Mouse (Mus musculus): Measurements from ENCODE around the gene Amt. TPM values are rescaled to one million over a fixed set of nuclear protein-coding genes. Genes with fewer than 3 reads are reported as not detected.

Gene Amt
- polyA plus RNA-seq, 1 experiment from 2014 or later, result 13.3 TPM

GRCm38 (mm10) chr9:108340258-108341138 is 43.8 kb downstream of the Amt start:
- 12% methylated on average over 10 of the region's 10 CpGs for WGBS (ENCODE audit: insufficient replicate concordance)
- peaks cover 64% of the 10 kb centered on the region for H3K4me1 ChIP-seq (replicated peaks)

GRCm38 (mm10) chr9:108341139-108341475 is 44.5 kb downstream of the Amt start:
- Histone ChIP-seq H3K9me3 (replicated peaks) (no peaks in the 10 kb centered on the region), H3K27ac (replicated peaks) (peak overlapping the region; percentile 99), H3K9ac (peak overlapping the region; percentile 67), H3K27me3 (no peaks in the 10 kb centered on the region), H3K4me3 (replicated peaks) (peak overlapping the region; percentile 88), H3K4me2 (peak overlapping the region; percentile 72), H3K36me3 (replicated peaks) (peaks cover 41% of the 10 kb centered on the region), H3K4me1 (replicated peaks) (peaks cover 70% of the 10 kb centered on the region)
- 38% methylated on average over 5 of the region's 5 CpGs for WGBS (ENCODE audit: insufficient replicate concordance)
- ATAC-seq (ENCODE audit: insufficient read depth), result no peak

More at GRCm38 (mm10) chr9:108340258-108341138, 43.8 kb downstream of the Amt start:
- peak overlapping the region; percentile 88 for H3K4me3 ChIP-seq (replicated peaks)
- peak overlapping the region; percentile 99 for H3K27ac ChIP-seq (replicated peaks)
- H3K9ac ChIP-seq, result peak overlapping the region; percentile 95
- H3K36me3 ChIP-seq (replicated peaks), result peaks cover 47% of the 10 kb centered on the region
- peak overlapping the region; percentile 72 for H3K4me2 ChIP-seq
- H3K27me3 ChIP-seq, result no peaks in the 10 kb centered on the region
- peak; percentile 60 for ATAC-seq (ENCODE audit: insufficient read depth)
- H3K9me3 ChIP-seq (replicated peaks), result no peaks in the 10 kb centered on the region

- Histone ChIP-seq H3K4me3 (replicated peaks) (peak overlapping the region; percentile 88), H3K4me2 (peak overlapping the region; percentile 72), H3K27me3 (no peaks in the 10 kb centered on the region), H3K36me3 (replicated peaks) (peaks cover 34% of the 10 kb centered on the region), H3K27ac (replicated peaks) (peak overlapping the region; percentile 99), H3K9me3 (replicated peaks) (no peaks in the 10 kb centered on the region), H3K9ac (peak overlapping the region; percentile 67), H3K4me1 (replicated peaks) (peaks cover 75% of the 10 kb centered on the region)
- no peak for ATAC-seq (ENCODE audit: insufficient read depth)
Observed at GRCm38 (mm10) chr9:108341801-108342200, 45.1 kb downstream of the Amt start.

- Histone ChIP-seq H3K27ac (replicated peaks) (peak overlapping the region; percentile 99), H3K4me3 (replicated peaks) (peak overlapping the region; percentile 88), H3K4me2 (peak overlapping the region; percentile 72), H3K9ac (peak overlapping the region; percentile 67), H3K36me3 (replicated peaks) (peaks cover 32% of the 10 kb centered on the region), H3K27me3 (no peaks in the 10 kb centered on the region), H3K4me1 (replicated peaks) (peaks cover 81% of the 10 kb centered on the region), H3K9me3 (replicated peaks) (no peaks in the 10 kb centered on the region)
- no peak for ATAC-seq (ENCODE audit: insufficient read depth)
- 5% methylated on average over 5 of the region's 5 CpGs for WGBS (ENCODE audit: insufficient replicate concordance)
Observed at GRCm38 (mm10) chr9:108342301-108342831, 45.7 kb downstream of the Amt start.

GRCm38 (mm10) chr9:108343331-108343730 is 46.7 kb downstream of the Amt start:
- H3K9me3 ChIP-seq (replicated peaks), result no peaks in the 10 kb centered on the region
- H3K27me3 ChIP-seq, result no peaks in the 10 kb centered on the region
- H3K4me2 ChIP-seq, result peak overlapping the region; percentile 72
- no peak for ATAC-seq (ENCODE audit: insufficient read depth)
- peak overlapping the region; percentile 41 for H3K9ac ChIP-seq
- peaks cover 23% of the 10 kb centered on the region for H3K36me3 ChIP-seq (replicated peaks)
- 28% methylated on average over 3 of the region's 3 CpGs for WGBS (ENCODE audit: insufficient replicate concordance)
- H3K4me3 ChIP-seq (replicated peaks), result no peak overlapping the region
- H3K27ac ChIP-seq (replicated peaks), result peak overlapping the region; percentile 99
- H3K4me1 ChIP-seq (replicated peaks), result peaks cover 72% of the 10 kb centered on the region

DNA sequence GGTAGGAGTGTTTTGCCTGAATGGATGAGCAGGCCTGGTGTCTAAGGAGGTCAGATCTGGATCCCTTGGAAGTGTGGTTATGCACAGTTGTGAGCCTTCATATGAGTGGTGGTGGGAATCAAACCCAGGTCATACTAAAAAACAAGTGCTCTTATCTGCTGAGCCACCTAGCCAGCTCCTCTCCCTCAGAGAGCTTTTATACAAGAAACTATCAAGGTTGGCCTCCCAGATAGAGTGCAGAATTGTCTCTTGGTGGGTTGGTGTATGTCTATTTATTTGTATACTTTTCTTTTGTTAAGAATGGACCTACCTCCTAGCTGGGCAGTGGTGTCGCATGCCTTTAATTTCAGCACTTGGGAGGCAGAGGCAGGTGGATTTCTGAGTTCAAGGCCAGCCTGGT is 47.2 kb downstream of the Amt start:
- H3K36me3 ChIP-seq (replicated peaks), result peaks cover 21% of the 10 kb centered on the region
- no peak overlapping the region for H3K4me3 ChIP-seq (replicated peaks)
- H3K9me3 ChIP-seq (replicated peaks), result no peaks in the 10 kb centered on the region
- H3K9ac ChIP-seq, result peak overlapping the region; percentile 41
- peaks cover 71% of the 10 kb centered on the region for H3K4me1 ChIP-seq (replicated peaks)
- no peaks in the 10 kb centered on the region for H3K27me3 ChIP-seq
- WGBS (ENCODE audit: insufficient replicate concordance), result 51% methylated on average over 1 of the region's 1 CpGs
- H3K4me2 ChIP-seq, result peak overlapping the region; percentile 72
- peak overlapping the region; percentile 99 for H3K27ac ChIP-seq (replicated peaks)
- no peak for ATAC-seq (ENCODE audit: insufficient read depth)

- Histone ChIP-seq H3K4me2 (peak overlapping the region; percentile 72), H3K27me3 (no peaks in the 10 kb centered on the region), H3K9ac (peak overlapping the region; percentile 41), H3K4me1 (replicated peaks) (peaks cover 77% of the 10 kb centered on the region), H3K4me3 (replicated peaks) (no peak overlapping the region), H3K27ac (replicated peaks) (peak overlapping the region; percentile 99), H3K36me3 (replicated peaks) (peaks cover 17% of the 10 kb centered on the region), H3K9me3 (replicated peaks) (no peaks in the 10 kb centered on the region)
- WGBS (ENCODE audit: insufficient replicate concordance), result 75% methylated on average over 4 of the region's 4 CpGs
- no peak for ATAC-seq (ENCODE audit: insufficient read depth)
Observed at GRCm38 (mm10) chr9:108344471-108344870, 47.8 kb downstream of the Amt start.

GRCm38 (mm10) chr9:108347024-108347423 is 50.4 kb downstream of the Amt start:
- no peaks in the 10 kb centered on the region for H3K9me3 ChIP-seq (replicated peaks)
- H3K4me3 ChIP-seq (replicated peaks), result peak overlapping the region; percentile 97
- peak overlapping the region; percentile 99 for H3K27ac ChIP-seq (replicated peaks)
- WGBS (ENCODE audit: insufficient replicate concordance), result 4% methylated on average over 11 of the region's 11 CpGs
- peaks cover 23% of the 10 kb centered on the region for H3K36me3 ChIP-seq (replicated peaks)
- peak overlapping the region; percentile 77 for H3K4me2 ChIP-seq
- peak overlapping the region; percentile 96 for H3K9ac ChIP-seq
- H3K4me1 ChIP-seq (replicated peaks), result peaks cover 71% of the 10 kb centered on the region
- H3K27me3 ChIP-seq, result no peaks in the 10 kb centered on the region
- ATAC-seq (ENCODE audit: insufficient read depth), result no peak

- Histone ChIP-seq H3K4me2 (peak within 1 kb of the TSS; percentile 77), H3K9ac (peak within 1 kb of the TSS; percentile 96), H3K4me3 (replicated peaks) (peak within 1 kb of the TSS; percentile 97), H3K27me3 (no peaks in the 10 kb centered on the region), H3K27ac (replicated peaks) (peak within 1 kb of the TSS; percentile 99), H3K4me1 (replicated peaks) (peaks cover 65% of the 10 kb centered on the region), H3K9me3 (replicated peaks) (no peaks in the 10 kb centered on the region), H3K36me3 (replicated peaks) (peaks cover 30% of the 10 kb centered on the region)
- peak; percentile 91 for ATAC-seq (ENCODE audit: insufficient read depth)
- under 1% methylated on average over 75 of the region's 75 CpGs for WGBS (ENCODE audit: insufficient replicate concordance)
Observed at GRCm38 (mm10) chr9:108347540-108348289, 51.1 kb downstream of the Amt start, which contains the start of gene Usp4. TSS of gene Usp4 (plus strand) at chr9:108347853.

DNA sequence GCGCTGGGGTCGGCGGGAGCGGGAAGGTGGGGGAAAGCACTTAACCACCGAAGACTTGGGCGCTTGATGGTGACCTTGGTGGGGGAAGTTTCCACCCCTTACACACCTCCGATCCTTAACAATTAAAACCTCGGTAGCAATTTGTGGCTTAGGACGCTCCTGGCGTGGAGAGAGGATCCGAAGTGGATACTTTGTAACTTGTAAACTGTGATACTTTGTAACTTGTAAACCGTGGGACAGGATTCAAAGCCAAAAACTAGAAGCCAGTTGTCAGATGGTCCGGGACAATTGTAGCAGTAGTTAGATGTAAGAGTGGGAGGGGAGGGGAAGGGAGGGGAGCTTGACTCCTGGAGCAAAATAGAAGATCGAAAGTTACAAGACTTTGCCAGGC is 51.6 kb downstream of the Amt start:
- Histone ChIP-seq H3K4me2 (peak overlapping the region; percentile 77), H3K9me3 (replicated peaks) (no peaks in the 10 kb centered on the region), H3K9ac (peak overlapping the region; percentile 96), H3K4me1 (replicated peaks) (peaks cover 59% of the 10 kb centered on the region), H3K36me3 (replicated peaks) (peaks cover 36% of the 10 kb centered on the region), H3K4me3 (replicated peaks) (peak overlapping the region; percentile 97), H3K27me3 (no peaks in the 10 kb centered on the region), H3K27ac (replicated peaks) (peak overlapping the region; percentile 99)
- WGBS (ENCODE audit: insufficient replicate concordance), result 2% methylated on average over 14 of the region's 14 CpGs
- no peak for ATAC-seq (ENCODE audit: insufficient read depth)

DNA sequence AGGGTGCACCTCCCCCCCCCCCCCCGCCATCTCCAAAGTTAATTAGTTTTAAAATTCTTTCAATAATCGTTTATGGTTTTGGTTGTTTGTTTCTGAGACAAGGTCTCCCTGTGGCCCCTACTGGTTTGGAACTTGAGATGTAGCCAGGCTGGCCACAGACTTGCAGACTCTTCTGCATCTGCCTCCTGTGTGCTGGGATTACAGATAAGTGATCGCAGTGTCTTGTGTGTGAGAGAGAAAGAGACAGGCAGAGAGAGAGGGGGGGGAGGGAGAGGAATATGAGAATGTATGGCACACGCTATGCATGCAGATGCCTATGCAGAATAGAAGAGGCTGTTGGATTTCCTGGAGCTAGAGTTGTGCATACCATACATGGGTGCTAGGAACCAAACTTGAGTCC is 53.1 kb downstream of the Amt start:
- 32% methylated on average over 4 of the region's 4 CpGs for WGBS (ENCODE audit: insufficient replicate concordance)
- Histone ChIP-seq H3K27me3 (no peaks in the 10 kb centered on the region), H3K36me3 (replicated peaks) (peaks cover 50% of the 10 kb centered on the region), H3K4me1 (replicated peaks) (peaks cover 44% of the 10 kb centered on the region), H3K27ac (replicated peaks) (peak overlapping the region; percentile 99), H3K9ac (peak overlapping the region; percentile 96), H3K4me2 (peak overlapping the region; percentile 77), H3K9me3 (replicated peaks) (no peaks in the 10 kb centered on the region), H3K4me3 (replicated peaks) (peak overlapping the region; percentile 97)
- ATAC-seq (ENCODE audit: insufficient read depth), result no peak

Data from liver, embryonic 15.5 days (tissue).